Mouse (Mus musculus) brain, embryonic 14.5 days (tissue): ENCODE measurements around the gene Hhat. TPM values are rescaled to one million over a fixed set of nuclear protein-coding genes. Genes with fewer than 3 reads are reported as not detected.

ENCODE experiments used
- DNase-seq: peaks from one replicate; pipeline ENCODE4 v3.0.0-alpha.2; 2011; ENCODE audit warnings: low read depth
- CTCF ChIP-seq: fragments of 200-500 bp; IDR thresholded peaks from 2 replicates; pipeline ENCODE4 v1.5.1; 2012; ENCODE audit warnings: inconsistent platforms, mild to moderate bottlenecking, moderate library complexity, borderline replicate concordance; ENCODE audit not compliant: insufficient read depth, insufficient read length; ENCODE audit errors: extremely low read depth
- POLR2A ChIP-seq: fragments of 200-500 bp; IDR thresholded peaks from 2 replicates; pipeline ENCODE4 v1.6.1; 2012; ENCODE audit warnings: mild to moderate bottlenecking, inconsistent platforms, borderline replicate concordance; ENCODE audit not compliant: poor library complexity, insufficient read depth, insufficient read length, severe bottlenecking; ENCODE audit errors: extremely low read depth
- polyA plus RNA-seq: library from polyadenylated mRNA; depleted of rRNA; stranded (reverse); fragments of >200 nt; gene quantifications from 2 replicates; pipeline ENCODE4 v1.2.3, GENCODE M21; 2012

The Hhat gene
- polyA plus RNA-seq, 1 experiment = 3.8 TPM

GRCm38 (mm10) chr1:192503651-192504050 is 267.4 kb downstream of the Hhat start:
- DNase-seq = no peak

GRCm38 (mm10) chr1:192502835-192503234 is 268.2 kb downstream of the Hhat start:
- no peak for DNase-seq
- TF ChIP-seq POLR2A (no peak), CTCF (no peak)

More at GRCm38 (mm10) chr1:192503651-192504050, 267.4 kb downstream of the Hhat start:
- TF ChIP-seq POLR2A (no peak), CTCF (no peak)

DNA sequence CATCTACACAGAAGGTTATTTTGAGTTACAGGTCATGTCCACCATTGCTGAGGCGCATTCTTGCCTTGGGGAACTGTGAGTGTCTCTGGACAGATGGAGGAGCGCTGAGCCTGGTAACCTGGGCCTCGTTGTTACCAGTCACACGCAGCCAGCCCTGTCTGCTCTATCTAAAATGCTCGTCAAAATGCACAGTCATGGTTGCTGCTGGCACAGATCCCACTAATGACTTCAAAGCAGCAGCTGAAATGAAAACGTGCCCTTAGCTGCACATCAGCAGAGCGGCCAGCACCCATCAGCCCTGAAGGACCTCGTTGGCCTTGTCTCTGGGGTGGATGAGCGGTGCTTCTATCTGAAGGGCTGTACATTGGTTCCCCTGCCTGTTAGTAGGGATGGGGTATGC is 269.0 kb downstream of the Hhat start:
- DNase-seq = peak; percentile 66
- TF ChIP-seq CTCF (no peak), POLR2A (no peak)

GRCm38 (mm10) chr1:192497505-192497904 is 273.5 kb downstream of the Hhat start:
- no peak for DNase-seq
- TF ChIP-seq POLR2A (no peak), CTCF (no peak)

GRCm38 (mm10) chr1:192489908-192490825 is 280.9 kb downstream of the Hhat start:
- no peak for DNase-seq
- TF ChIP-seq POLR2A (no peak), CTCF (no peak)

DNA sequence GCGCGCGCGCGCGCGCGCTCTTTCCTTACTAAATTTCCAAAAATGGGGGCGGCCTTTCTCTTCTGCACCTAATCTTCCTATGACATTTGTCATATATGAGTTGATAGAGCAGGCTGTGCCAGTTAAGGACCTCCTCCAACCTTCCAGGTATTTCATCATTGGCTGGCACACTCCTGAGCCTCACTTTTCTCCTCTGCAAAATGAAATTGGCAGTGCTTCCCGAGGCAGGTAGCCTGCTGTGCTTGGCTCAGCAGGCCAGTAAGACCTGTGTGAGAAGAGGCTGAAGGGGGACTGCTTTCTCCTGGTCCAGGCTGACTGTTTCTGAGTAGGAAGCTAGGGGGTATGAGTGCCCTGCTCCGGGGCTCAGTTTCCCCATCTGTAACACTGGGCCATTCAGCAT is 283.5 kb downstream of the Hhat start:
- no peak for DNase-seq
- TF ChIP-seq CTCF = no peak
- no peak for TF ChIP-seq POLR2A

DNA sequence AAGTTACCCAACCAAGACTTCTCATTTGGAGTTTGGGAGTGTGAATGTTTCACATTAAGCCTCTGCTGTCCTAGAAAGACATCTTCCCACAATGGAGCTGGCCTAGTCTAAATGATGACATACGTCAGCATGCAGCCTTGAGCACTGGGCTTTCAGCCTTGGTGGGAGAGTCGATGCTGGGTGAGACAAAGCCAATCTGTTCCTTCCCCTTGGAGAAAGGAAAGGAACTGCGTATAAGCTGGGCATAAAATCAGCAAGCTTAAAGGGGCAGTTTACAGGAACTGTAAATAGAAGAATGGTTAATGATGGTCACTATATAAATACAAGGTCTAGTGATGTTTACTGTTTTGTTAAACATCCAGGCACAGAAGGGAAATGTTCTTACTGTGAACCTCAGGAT is 286.0 kb downstream of the Hhat start:
- no peak for DNase-seq
- TF ChIP-seq POLR2A (no peak), CTCF (no peak)

DNA sequence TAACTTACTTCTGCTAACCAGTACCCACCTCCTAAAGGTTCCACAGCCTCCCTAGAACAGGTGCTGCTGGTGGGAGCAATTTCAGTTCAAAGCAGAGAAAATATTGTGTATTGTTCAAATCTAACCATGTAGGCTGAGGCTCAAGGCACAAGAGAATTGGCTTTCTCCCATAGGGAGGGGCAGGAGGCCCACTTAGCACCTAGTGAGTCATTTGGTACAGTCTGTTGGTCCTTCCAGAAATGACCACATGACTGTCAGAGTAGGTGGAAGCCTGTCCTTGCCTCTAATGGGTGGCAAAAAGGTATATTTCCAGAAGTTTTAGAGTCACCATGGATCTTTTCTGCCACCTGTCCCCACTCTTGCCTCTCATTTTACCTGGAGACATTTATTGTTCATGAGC is 289.6 kb downstream of the Hhat start:
- DNase-seq = no peak
- TF ChIP-seq CTCF (no peak), POLR2A (no peak)

GRCm38 (mm10) chr1:192480072-192480784 is 290.8 kb downstream of the Hhat start:
- DNase-seq = no peak

DNA sequence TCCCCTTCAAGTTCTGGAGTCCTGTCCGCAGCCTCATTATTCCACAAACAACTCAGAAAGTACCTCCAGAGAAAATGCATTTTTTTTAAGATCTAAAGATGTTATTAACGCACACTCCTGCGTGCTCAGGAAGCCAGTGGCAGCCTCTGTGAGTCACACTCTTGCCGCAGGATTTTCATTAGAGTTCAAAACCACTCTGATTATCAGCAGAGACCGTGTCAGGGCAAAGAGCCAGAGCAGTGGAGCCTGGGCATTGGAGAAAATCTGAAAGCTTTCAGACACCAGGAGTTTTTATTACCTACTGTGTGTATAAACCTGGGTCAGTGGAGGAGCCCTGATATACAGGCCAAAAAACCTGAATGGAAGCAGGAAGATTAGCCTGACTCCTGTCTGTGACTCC is 292.8 kb downstream of the Hhat start:
- DNase-seq = peak; percentile 17
- no peak for TF ChIP-seq CTCF
- TF ChIP-seq POLR2A = no peak

More at GRCm38 (mm10) chr1:192480072-192480784, 290.8 kb downstream of the Hhat start:
- TF ChIP-seq POLR2A = no peak
- TF ChIP-seq CTCF = no peak

DNA sequence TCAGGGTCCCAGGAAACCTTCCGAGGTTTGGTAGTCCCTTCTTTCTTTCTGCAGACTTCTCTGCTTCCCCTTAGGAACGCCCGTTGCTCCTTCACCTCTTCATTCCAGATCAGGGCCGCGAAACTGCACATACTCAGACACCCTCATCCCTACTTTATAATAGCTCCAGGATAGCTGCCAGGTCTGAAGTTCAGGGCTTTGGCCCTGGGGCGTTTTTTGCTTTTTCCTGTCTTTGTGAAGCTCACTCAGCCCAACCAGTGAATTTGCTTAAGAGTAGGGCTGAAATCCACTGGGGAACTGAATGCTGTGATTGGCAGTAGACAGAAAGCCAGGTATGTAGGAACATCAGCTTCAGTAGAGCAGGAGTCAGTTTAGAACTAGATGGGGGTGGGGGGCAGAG is 293.5 kb downstream of the Hhat start:
- no peak for DNase-seq
- TF ChIP-seq CTCF (no peak), POLR2A (no peak)
